Mouse (Mus musculus) spleen, postnatal 0 days (tissue): ENCODE measurements around the gene AU041133. TPM values are rescaled to one million over a fixed set of nuclear protein-coding genes. Genes with fewer than 3 reads are reported as not detected.

Experiments used
- polyA plus RNA-seq: library from polyadenylated mRNA; unstranded; fragments of >200 nt; fragmentation: Nextera tagmentation; extraction: Ambion mirVana; gene quantifications from 2 replicates; pipeline ENCODE4 v1.2.1, GENCODE M21; 2015

The AU041133 gene
- polyA plus RNA-seq: 2.2 and 3.4 TPM in 2 replicates

GRCm38 (mm10) chr10:82127850-82128401 lies at the start of gene AU041133:
TSS of gene AU041133 (plus strand) at chr10:82128013.

GRCm38 (mm10) chr10:82082728-82083621 lies 44.8 kb upstream of the AU041133 start, which contains the start of gene BC024063:
TSS of gene BC024063 (plus strand) at chr10:82083353.

Other genes starting within 250 kb of the AU041133 start
- 0.57 and 0.69 TPM in 2 replicates for gene Zfp781, start 197.5 kb upstream of the AU041133 start, polyA plus RNA-seq
- 3.0 and 3.4 TPM in 2 replicates for gene Zfp873, start 79.9 kb upstream of the AU041133 start, polyA plus RNA-seq
- gene BC024063, start 44.7 kb upstream of the AU041133 start, polyA plus RNA-seq: 0.64 and 0.71 TPM in 2 replicates
- 2.9 and 3.7 TPM in 2 replicates for gene Zfp938, start 113.3 kb downstream of the AU041133 start, polyA plus RNA-seq
- not detected in 2 replicates for gene 4932415D10Rik, start 188.6 kb downstream of the AU041133 start, polyA plus RNA-seq
- gene Gm4924, start 226.2 kb downstream of the AU041133 start, polyA plus RNA-seq: 1.9 and 2.3 TPM in 2 replicates